12 mouse cellular contexts compared by ENCODE assay signal in genomic region chr14:21600628-21601027, GRCm38 (mm10).
DNase-seq lines count a peak whose midpoint lies in the region; ATAC-seq and TF ChIP-seq lines count a peak whose summit lies in the region.
"Had no signal": no experiment of that assay in that cellular context is flagged by ENCODE, and none has a peak within 500 bp of the region (broad histone marks: within the 10 kb centered on the region; RNA-seq: fewer than 3 reads in every experiment).

No protein-coding gene starts in this region.

- DNase-seq in kidney, adult 2 months = peak; percentile 43
- no peak for DNase-seq in kidney, postnatal 14 days
- no peak for DNase-seq in midbrain, embryonic 14.5 days
- no peak for DNase-seq in left cerebral cortex, adult 9 months (ENCODE audit: low spot score in 2 of 2)
- no peak for DNase-seq in embryo, embryonic 10 days (ENCODE audit: low spot score)
- DNase-seq in adrenal gland, adult 8-10 months = no peak
- DNase-seq: heart, postnatal 4 days; layer of hippocampus, postnatal 36 days had no signal

- no peak for TF ChIP-seq POLR2A in kidney, adult 2 months (IDR thresholded peaks at IDR 0.05; ENCODE audit: low read depth, low read length)

- H3K9ac ChIP-seq in forebrain, embryonic 15.5 days (replicated peaks) = no peak overlapping the region
- H3K9ac ChIP-seq in midbrain, embryonic 14.5 days (replicated peaks; ENCODE audit: low read length) = no peak overlapping the region
- H3K9ac ChIP-seq: limb, embryonic 12.5 days had no signal

- H3K27ac ChIP-seq in kidney, adult 2 months (ENCODE audit: insufficient read depth, low read depth, low read length) = no peak overlapping the region
- 0 out of 2 replicates have a peak overlapping the region, but pooled peaks have one; percentile 24 for H3K27ac ChIP-seq in brown adipose tissue, adult 24 weeks (replicated peaks; ENCODE audit: low read depth, low read length)
- peak overlapping the region; percentile 62 for H3K27ac ChIP-seq in forebrain, embryonic 15.5 days (replicated peaks)
- H3K27ac ChIP-seq in midbrain, embryonic 14.5 days (replicated peaks; ENCODE audit: low read depth, low read length) = peak overlapping the region; percentile 65
- H3K27ac ChIP-seq: limb, embryonic 12.5 days had no signal

- no peak overlapping the region for H3K4me3 ChIP-seq in kidney, adult 2 months (ENCODE audit: insufficient read depth, low read depth, low read length)
- no peak overlapping the region for H3K4me3 ChIP-seq in brown adipose tissue, adult 24 weeks (ENCODE audit: insufficient read depth, low read depth, low read length)
- no peak overlapping the region for H3K4me3 ChIP-seq in forebrain, embryonic 15.5 days
- no peak overlapping the region for H3K4me3 ChIP-seq in midbrain, embryonic 14.5 days (replicated peaks; ENCODE audit: low read depth, low read length)
- H3K4me3 ChIP-seq: limb, embryonic 12.5 days; myocyte had no signal

- H3K27me3 ChIP-seq in kidney, adult 2 months (replicated peaks; ENCODE audit: control insufficient read depth, insufficient read depth, low read length) = no peaks in the 10 kb centered on the region
- no peaks in the 10 kb centered on the region for H3K27me3 ChIP-seq in forebrain, embryonic 15.5 days
- H3K27me3 ChIP-seq in midbrain, embryonic 14.5 days (ENCODE audit: control insufficient read depth, insufficient read depth, low read length) = no peaks in the 10 kb centered on the region
- H3K27me3 ChIP-seq: limb, embryonic 12.5 days had no signal

- TF ChIP-seq CTCF in kidney, adult 2 months (conservative IDR thresholded peaks at IDR 0.05; ENCODE audit: insufficient read depth, insufficient read length, low read depth, low read length) = no peak

- 46% methylated on average over 1 of the region's 1 CpGs for WGBS in kidney, adult 2 months
- WGBS in forebrain, embryonic 15.5 days = 49% methylated on average over 1 of the region's 1 CpGs
- 40% methylated on average over 1 of the region's 1 CpGs for WGBS in midbrain, embryonic 14.5 days

- H3K4me1 ChIP-seq in kidney, adult 2 months (ENCODE audit: control insufficient read depth, insufficient read depth, low read length) = peaks cover 22% of the 10 kb centered on the region
- H3K4me1 ChIP-seq in brown adipose tissue, adult 24 weeks (ENCODE audit: control insufficient read depth, insufficient read depth, insufficient read length, low read length) = peaks cover 2% of the 10 kb centered on the region; the same call in 1 of the 2 replicates
- H3K4me1 ChIP-seq in forebrain, embryonic 15.5 days = peaks cover 37% of the 10 kb centered on the region
- peaks cover 15% of the 10 kb centered on the region for H3K4me1 ChIP-seq in midbrain, embryonic 14.5 days (ENCODE audit: control insufficient read depth, insufficient read depth, low read length)

- ATAC-seq in forebrain, embryonic 15.5 days (replicated peaks) = no peak
- no peak for ATAC-seq in midbrain, embryonic 14.5 days (ENCODE audit: low FRiP score, low TSS enrichment)

- H3K36me3 ChIP-seq in kidney, adult 2 months (ENCODE audit: control insufficient read depth, insufficient read depth, low read length) = no peaks in the 10 kb centered on the region
- H3K36me3 ChIP-seq in forebrain, embryonic 15.5 days = 0 out of 2 replicates have a peak, but pooled peaks cover 2% of the 10 kb centered on the region
- no peaks in the 10 kb centered on the region for H3K36me3 ChIP-seq in midbrain, embryonic 14.5 days (ENCODE audit: control insufficient read depth, insufficient read depth, low read length)

- no peak overlapping the region for H3K4me2 ChIP-seq in forebrain, embryonic 15.5 days (replicated peaks)
- H3K4me2 ChIP-seq in midbrain, embryonic 14.5 days (ENCODE audit: low read length) = no peak overlapping the region
- H3K4me2 ChIP-seq: limb, embryonic 12.5 days had no signal

- no peaks in the 10 kb centered on the region for H3K9me3 ChIP-seq in forebrain, embryonic 15.5 days
- H3K9me3 ChIP-seq in midbrain, embryonic 14.5 days (ENCODE audit: control insufficient read depth, low read length) = no peaks in the 10 kb centered on the region
- H3K9me3 ChIP-seq: limb, embryonic 12.5 days had no signal
